10 mouse cellular contexts compared by ENCODE assay signal in genomic region chr2:151512199-151512598, GRCm38 (mm10). TPM values are rescaled to one million over a fixed set of nuclear protein-coding genes. Genes with fewer than 3 reads are reported as not detected.
DNase-seq lines count a peak whose midpoint lies in the region; ATAC-seq and TF ChIP-seq lines count a peak whose summit lies in the region.
"Had no signal": no experiment of that assay in that cellular context is flagged by ENCODE, and none has a peak within 500 bp of the region (broad histone marks: within the 10 kb centered on the region; RNA-seq: fewer than 3 reads in every experiment).

No protein-coding gene starts in this region.

- H3K36me3 ChIP-seq in hindbrain, embryonic 13.5 days: peaks cover 93% of the 10 kb centered on the region
- peaks cover 100% of the 10 kb centered on the region for H3K36me3 ChIP-seq in hindbrain, embryonic 10.5 days
- H3K36me3 ChIP-seq in embryonic facial prominence, embryonic 15.5 days: peaks cover 82% of the 10 kb centered on the region
- H3K36me3 ChIP-seq in hindbrain, postnatal 0 days (ENCODE audit: insufficient read depth, low read length): peaks cover 54% of the 10 kb centered on the region

- TF ChIP-seq CTCF in hindbrain, postnatal 0 days (IDR thresholded peaks at IDR 0.05; ENCODE audit: low read depth): no peak
- TF ChIP-seq CTCF in lung, adult 2 months (IDR thresholded peaks at IDR 0.05; ENCODE audit: insufficient read depth, low read length): no peak

- no peaks in the 10 kb centered on the region for H3K9me3 ChIP-seq in hindbrain, embryonic 13.5 days
- H3K9me3 ChIP-seq in hindbrain, embryonic 10.5 days: no peaks in the 10 kb centered on the region
- no peaks in the 10 kb centered on the region for H3K9me3 ChIP-seq in embryonic facial prominence, embryonic 15.5 days (replicated peaks)
- H3K9me3 ChIP-seq in hindbrain, postnatal 0 days (ENCODE audit: low read length): no peaks in the 10 kb centered on the region
- H3K9me3 ChIP-seq: stomach, embryonic 15.5 days had no signal

- TF ChIP-seq POLR2A in lung, adult 2 months (IDR thresholded peaks at IDR 0.05; ENCODE audit: borderline replicate concordance, extremely low read depth, low read depth, low read length): no peak

- H3K4me1 ChIP-seq in hindbrain, embryonic 13.5 days (replicated peaks): no peaks in the 10 kb centered on the region; the same call in 1 of the 2 replicates
- H3K4me1 ChIP-seq in hindbrain, embryonic 10.5 days (replicated peaks): no peaks in the 10 kb centered on the region
- peaks cover 13% of the 10 kb centered on the region; the same call in 1 of the 2 replicates for H3K4me1 ChIP-seq in embryonic facial prominence, embryonic 15.5 days
- no peaks in the 10 kb centered on the region for H3K4me1 ChIP-seq in hindbrain, postnatal 0 days (ENCODE audit: insufficient read depth, low read length)
- H3K4me1 ChIP-seq in lung, adult 2 months (ENCODE audit: control insufficient read depth, insufficient read depth, low read length): no peaks in the 10 kb centered on the region; the same call in 1 of the 2 replicates
- H3K4me1 ChIP-seq: stomach, embryonic 15.5 days had no signal

- no peaks in the 10 kb centered on the region for H3K27me3 ChIP-seq in hindbrain, embryonic 13.5 days
- H3K27me3 ChIP-seq in hindbrain, embryonic 10.5 days (ENCODE audit: insufficient read depth, poor library complexity, severe bottlenecking): no peaks in the 10 kb centered on the region
- no peaks in the 10 kb centered on the region for H3K27me3 ChIP-seq in embryonic facial prominence, embryonic 15.5 days
- no peaks in the 10 kb centered on the region for H3K27me3 ChIP-seq in hindbrain, postnatal 0 days (ENCODE audit: insufficient read depth, low read length)
- H3K27me3 ChIP-seq: stomach, embryonic 15.5 days had no signal

- 0 out of 2 replicates have a peak overlapping the region, but pooled peaks have one; percentile 18 for H3K27ac ChIP-seq in hindbrain, embryonic 13.5 days
- H3K27ac ChIP-seq in hindbrain, embryonic 10.5 days: no peak overlapping the region
- 0 out of 2 replicates have a peak overlapping the region, but pooled peaks have one; percentile 17 for H3K27ac ChIP-seq in embryonic facial prominence, embryonic 15.5 days (replicated peaks)
- no peak overlapping the region for H3K27ac ChIP-seq in hindbrain, postnatal 0 days
- H3K27ac ChIP-seq: stomach, embryonic 15.5 days had no signal

- H3K4me3 ChIP-seq in hindbrain, embryonic 13.5 days: no peak overlapping the region
- no peak overlapping the region for H3K4me3 ChIP-seq in hindbrain, embryonic 10.5 days
- H3K4me3 ChIP-seq in embryonic facial prominence, embryonic 15.5 days (replicated peaks): no peak overlapping the region
- H3K4me3 ChIP-seq in hindbrain, postnatal 0 days (ENCODE audit: low read length): no peak overlapping the region
- H3K4me3 ChIP-seq in lung, adult 2 months (replicated peaks; ENCODE audit: extremely low read depth, low read depth, low read length): no peak overlapping the region
- H3K4me3 ChIP-seq: stomach, embryonic 15.5 days had no signal

- peak; percentile 67; the same call in 1 of the 2 replicates for ATAC-seq in hindbrain, embryonic 13.5 days (ENCODE audit: low FRiP score)
- 0 out of 2 replicates have a peak, but pooled peaks have one; percentile 29 for ATAC-seq in embryonic facial prominence, embryonic 15.5 days (ENCODE audit: insufficient number of reproducible peaks, low FRiP score, low TSS enrichment, low read depth)
- peak; percentile 50 for ATAC-seq in hindbrain, postnatal 0 days

- no peak overlapping the region for H3K9ac ChIP-seq in hindbrain, embryonic 13.5 days
- no peak overlapping the region for H3K9ac ChIP-seq in embryonic facial prominence, embryonic 15.5 days
- H3K9ac ChIP-seq in hindbrain, postnatal 0 days (replicated peaks; ENCODE audit: low read length): no peak overlapping the region
- H3K9ac ChIP-seq: stomach, embryonic 15.5 days had no signal

- H3K4me2 ChIP-seq in hindbrain, embryonic 13.5 days: no peak overlapping the region
- H3K4me2 ChIP-seq in embryonic facial prominence, embryonic 15.5 days (replicated peaks): no peak overlapping the region
- H3K4me2 ChIP-seq in hindbrain, postnatal 0 days (ENCODE audit: low read depth, low read length): no peak overlapping the region
- H3K4me2 ChIP-seq: stomach, embryonic 15.5 days had no signal

- DNase-seq in hindbrain, embryonic 10.5 days (ENCODE audit: low spot score): no peak
- DNase-seq in adipocyte (ENCODE audit: low spot score): peak; percentile 82
- DNase-seq in hindbrain, postnatal 0 days (ENCODE audit: low spot score): peak; percentile 76
- peak; percentile 16 for DNase-seq in lung, adult 2 months
- DNase-seq in embryo, embryonic 11 days: no peak
- no peak for DNase-seq in T-cell, adult 2 months (ENCODE audit: low spot score)

RNA-seq across cellular contexts. Expression of gene Nsfl1c, which starts 18.2 kb away (rescaled TPM):
- polyA plus RNA-seq in hindbrain, embryonic 13.5 days (2015; fragmentation: Nextera tagmentation; extraction: Ambion mirVana): 276 and 291 TPM in 2 replicates
- polyA plus RNA-seq in hindbrain, embryonic 10.5 days (2016; fragmentation: Nextera tagmentation; extraction: Ambion mirVana): 271 and 284 TPM in 2 replicates
- 227 and 232 TPM in 2 replicates for polyA plus RNA-seq in embryonic facial prominence, embryonic 15.5 days (2015; fragmentation: Nextera tagmentation; extraction: Ambion mirVana)
- total RNA-seq in hindbrain, postnatal 0 days (2014; rRNA removed): 87.3 and 115 TPM in 2 replicates
- polyA plus RNA-seq in hindbrain, postnatal 0 days (2015; fragmentation: Nextera tagmentation; extraction: Ambion mirVana): 233 and 237 TPM in 2 replicates
- 44.9 and 68.9 TPM in 2 replicates for polyA plus RNA-seq in lung, adult 2 months (2012; rRNA removed)

RNA-seq across cellular contexts. Expression of gene Fkbp1a, which starts 30.1 kb away (rescaled TPM):
- 587 and 616 TPM in 2 replicates for polyA plus RNA-seq in hindbrain, embryonic 13.5 days (2015; fragmentation: Nextera tagmentation; extraction: Ambion mirVana)
- polyA plus RNA-seq in hindbrain, embryonic 10.5 days (2016; fragmentation: Nextera tagmentation; extraction: Ambion mirVana): 600 and 645 TPM in 2 replicates
- polyA plus RNA-seq in embryonic facial prominence, embryonic 15.5 days (2015; fragmentation: Nextera tagmentation; extraction: Ambion mirVana): 534 and 553 TPM in 2 replicates
- 64.5 and 72.1 TPM in 2 replicates for total RNA-seq in hindbrain, postnatal 0 days (2014; rRNA removed)
- polyA plus RNA-seq in hindbrain, postnatal 0 days (2015; fragmentation: Nextera tagmentation; extraction: Ambion mirVana): 624 and 631 TPM in 2 replicates
- polyA plus RNA-seq in lung, adult 2 months (2012; rRNA removed): 129 and 214 TPM in 2 replicates

RNA-seq across cellular contexts. Expression of gene 4921509C19Rik, which starts 36.2 kb away (rescaled TPM):
- polyA plus RNA-seq in hindbrain, embryonic 13.5 days (2015; fragmentation: Nextera tagmentation; extraction: Ambion mirVana): not detected in 2 replicates
- polyA plus RNA-seq in hindbrain, embryonic 10.5 days (2016; fragmentation: Nextera tagmentation; extraction: Ambion mirVana): not detected in 2 replicates
- not detected in 2 replicates for polyA plus RNA-seq in embryonic facial prominence, embryonic 15.5 days (2015; fragmentation: Nextera tagmentation; extraction: Ambion mirVana)
- total RNA-seq in hindbrain, postnatal 0 days (2014; rRNA removed): not detected in 2 replicates
- polyA plus RNA-seq in hindbrain, postnatal 0 days (2015; fragmentation: Nextera tagmentation; extraction: Ambion mirVana): not detected in 2 replicates
- not detected in 2 replicates for polyA plus RNA-seq in lung, adult 2 months (2012; rRNA removed)
- polyA plus RNA-seq: liver, embryonic 16.5 days; stomach, embryonic 15.5 days had no signal

Comparison
In these comparisons a context has a peak if more than half of its experiments do, and no peak if none do; other contexts are left out.
1. H3K27ac ChIP-seq: peak in hindbrain, embryonic 13.5 days (single experiment) and embryonic facial prominence, embryonic 15.5 days (single experiment); none in hindbrain, embryonic 10.5 days (single experiment) and hindbrain, postnatal 0 days (single experiment).
2. DNase-seq: peak in adipocyte (single experiment), hindbrain, postnatal 0 days (single experiment) and lung, adult 2 months (single experiment); none in hindbrain, embryonic 10.5 days (single experiment), embryo, embryonic 11 days (single experiment) and T-cell, adult 2 months (single experiment).
3. Peak in every context shown above with its lines, with median percentiles within 50 percentile points of each other: ATAC-seq.